ENCODE assay signal across 8 mouse cellular contexts in genomic region chr4:43039609-43040008, GRCm38 (mm10). TPM values are rescaled to one million over a fixed set of nuclear protein-coding genes. Genes with fewer than 3 reads are reported as not detected.
DNase-seq lines count a peak whose midpoint lies in the region; ATAC-seq and TF ChIP-seq lines count a peak whose summit lies in the region.

No protein-coding gene starts in this region.

- 4% methylated on average over 11 of the region's 11 CpGs for WGBS in heart, embryonic 15.5 days
- WGBS in forebrain, embryonic 15.5 days: 2% methylated on average over 11 of the region's 11 CpGs
- WGBS in macrophage (ENCODE audit: missing documents): 11% methylated on average over 11 of the region's 11 CpGs

- H3K36me3 ChIP-seq in heart, embryonic 15.5 days: peaks cover 14% of the 10 kb centered on the region
- no peaks in the 10 kb centered on the region for H3K36me3 ChIP-seq in ES-E14 (ENCODE audit: control insufficient read depth, insufficient read depth, low read length, poor library complexity, severe bottlenecking)
- H3K36me3 ChIP-seq in forebrain, embryonic 15.5 days: peaks cover 22% of the 10 kb centered on the region
- peaks cover 19% of the 10 kb centered on the region for H3K36me3 ChIP-seq in macrophage (ENCODE audit: inconsistent target)

- peaks cover 40% of the 10 kb centered on the region for H3K79me2 ChIP-seq in macrophage (ENCODE audit: inconsistent target)

- peak overlapping the region; percentile 87 for H3K4me3 ChIP-seq in heart, embryonic 15.5 days
- H3K4me3 ChIP-seq in ES-E14 (ENCODE audit: insufficient read depth in 1 of 2, low read depth in 1 of 2, low read length in 2 of 2, poor library complexity in 1 of 2, severe bottlenecking in 1 of 2) (peak overlapping the region; percentile 77 to 81), macrophage (ENCODE audit: inconsistent target) (peak overlapping the region; percentile 78)
- H3K4me3 ChIP-seq in forebrain, embryonic 15.5 days: peak overlapping the region; percentile 81

- H3K4me1 ChIP-seq in heart, embryonic 15.5 days (replicated peaks): peaks cover 37% of the 10 kb centered on the region
- H3K4me1 ChIP-seq in ES-E14 (ENCODE audit: control insufficient read depth in 2 of 2, insufficient read depth in 2 of 2, low read length in 2 of 2, poor library complexity in 1 of 2): peaks cover 5 to 8% of the 10 kb centered on the region in 2 experiments; a peak in 3 of 4 replicates
- H3K4me1 ChIP-seq in forebrain, embryonic 15.5 days: peaks cover 49% of the 10 kb centered on the region

- peak overlapping the region; percentile 95 for H3K4me2 ChIP-seq in heart, embryonic 15.5 days
- H3K4me2 ChIP-seq in forebrain, embryonic 15.5 days (replicated peaks): peak overlapping the region; percentile 71

- H3K9me3 ChIP-seq in heart, embryonic 15.5 days (replicated peaks): no peaks in the 10 kb centered on the region
- no peaks in the 10 kb centered on the region for H3K9me3 ChIP-seq in ES-E14 (ENCODE audit: control insufficient read depth, insufficient read depth, low read depth, low read length)
- no peaks in the 10 kb centered on the region for H3K9me3 ChIP-seq in forebrain, embryonic 15.5 days

- H3K27me3 ChIP-seq in heart, embryonic 15.5 days: no peaks in the 10 kb centered on the region
- H3K27me3 ChIP-seq in forebrain, embryonic 15.5 days: no peaks in the 10 kb centered on the region

- H3K9ac ChIP-seq in heart, embryonic 15.5 days: peak overlapping the region; percentile 83
- peak overlapping the region; percentile 67 for H3K9ac ChIP-seq in ES-E14 (ENCODE audit: insufficient read depth, low read depth, low read length, poor library complexity, severe bottlenecking)
- H3K9ac ChIP-seq in forebrain, embryonic 15.5 days (replicated peaks): peak overlapping the region; percentile 62

- ATAC-seq in heart, embryonic 15.5 days (replicated peaks; ENCODE audit: insufficient number of reproducible peaks, insufficient read depth, low FRiP score, low read depth): peak; percentile 11
- ATAC-seq in forebrain, embryonic 15.5 days (replicated peaks): no peak; the same call in 1 of the 2 replicates

- DNase-seq in heart, adult 11 months: no peak
- DNase-seq in ES-E14 (ENCODE audit: low read depth, low spot score) (no peak), MN1 (ENCODE audit: low spot score) (no peak)
- no peak for DNase-seq in thymus, adult 18-20 months
- no peak for DNase-seq in cerebellum, adult 11-12 months

- in situ Hi-C loops in ES-E14 (cut with MboI; ENCODE audit: low sequenced_read_pairs in 2 of 2, unreplicated experiment in 2 of 2): no loop called here

- peak overlapping the region; percentile 80 for H3K27ac ChIP-seq in heart, embryonic 15.5 days
- H3K27ac ChIP-seq in ES-E14 (ENCODE audit: insufficient read depth, low read depth, low read length, poor library complexity, severe bottlenecking) (no peak overlapping the region), macrophage (peak overlapping the region; percentile 69)
- peak overlapping the region; percentile 78 for H3K27ac ChIP-seq in forebrain, embryonic 15.5 days (replicated peaks)

TF ChIP-seq in ES-E14, 5 proteins besides CTCF, POLR2A, EP300 and RAD21:
- no peak for TF ChIP-seq ZC3H11A (IDR thresholded peaks at IDR 0.05; ENCODE audit: borderline replicate concordance, low read depth, low read length)

RNA-seq across cellular contexts. Expression of gene Fam214b, which starts 6.4 kb away (rescaled TPM):
- 14.1 and 17.3 TPM in 2 replicates for polyA plus RNA-seq in heart, embryonic 15.5 days (2015; fragmentation: Nextera tagmentation; extraction: Ambion mirVana)
- 8.2 and 11.9 TPM in 2 replicates for total RNA-seq in ES-E14 (2012; rRNA removed)
- polyA plus RNA-seq in forebrain, embryonic 15.5 days (2015; fragmentation: Nextera tagmentation; extraction: Ambion mirVana): 44.8 and 45.3 TPM in 2 replicates
- 100 to 1,000 TPM in 19 of 26 experiments, 10 to 100 TPM in 7; 51.3 to 209 (median 126) TPM for total RNA-seq in macrophage (2018; cell fraction: chromatin; rRNA removed)
- total RNA-seq in macrophage (2018; cell fraction: cytosol; rRNA removed): 10 to 100 TPM; 48.3 to 79.6 (median 54.6) TPM
- total RNA-seq in macrophage (2018; cell fraction: nucleus; rRNA removed): 100 to 1,000 TPM in 6 of 26 experiments, 10 to 100 TPM in 20; 50.1 to 117 (median 81.6) TPM
- polyA plus RNA-seq in macrophage (2018): 31.7 to 44.7 TPM (median 36.4 TPM) in 3 replicates

RNA-seq across cellular contexts. Expression of gene Stoml2, which starts 8.1 kb away (rescaled TPM):
- polyA plus RNA-seq in heart, embryonic 15.5 days (2015; fragmentation: Nextera tagmentation; extraction: Ambion mirVana): 189 and 209 TPM in 2 replicates
- total RNA-seq in ES-E14 (2012; rRNA removed): 245 and 279 TPM in 2 replicates
- polyA plus RNA-seq in forebrain, embryonic 15.5 days (2015; fragmentation: Nextera tagmentation; extraction: Ambion mirVana): 259 and 263 TPM in 2 replicates
- total RNA-seq in macrophage (2018; cell fraction: chromatin; rRNA removed): 10 to 100 TPM; 12.1 to 49.8 (median 30.2) TPM
- total RNA-seq in macrophage (2018; cell fraction: cytosol; rRNA removed): 10 to 100 TPM; 23.9 to 43.6 (median 34.7) TPM
- 10 to 100 TPM; 10.9 to 33.0 (median 21.7) TPM for total RNA-seq in macrophage (2018; cell fraction: nucleus; rRNA removed)
- polyA plus RNA-seq in macrophage (2018): 35.0 to 52.0 TPM (median 48.6 TPM) in 3 replicates

RNA-seq across cellular contexts. Expression of gene Pigo, which starts 14.0 kb away (rescaled TPM):
- 15.0 and 15.5 TPM in 2 replicates for polyA plus RNA-seq in heart, embryonic 15.5 days (2015; fragmentation: Nextera tagmentation; extraction: Ambion mirVana)
- 40.9 and 59.1 TPM in 2 replicates for total RNA-seq in ES-E14 (2012; rRNA removed)
- polyA plus RNA-seq in forebrain, embryonic 15.5 days (2015; fragmentation: Nextera tagmentation; extraction: Ambion mirVana): 23.2 and 23.8 TPM in 2 replicates
- 10 to 100 TPM in 21 of 26 experiments, 1 to 10 TPM in 5; 5.2 to 38.0 (median 19.7) TPM for total RNA-seq in macrophage (2018; cell fraction: chromatin; rRNA removed)
- total RNA-seq in macrophage (2018; cell fraction: cytosol; rRNA removed): 1 to 10 TPM; 3.6 to 7.9 (median 5.3) TPM
- total RNA-seq in macrophage (2018; cell fraction: nucleus; rRNA removed): 10 to 100 TPM in 25 of 26 experiments, 1 to 10 TPM in 1; 6.2 to 33.9 (median 18.6) TPM
- 2.5 to 5.6 TPM (median 4.2 TPM) in 3 replicates for polyA plus RNA-seq in macrophage (2018)

RNA-seq across cellular contexts. Expression of gene Unc13b, which starts 19.1 kb away (rescaled TPM):
- 10.1 and 11.8 TPM in 2 replicates for polyA plus RNA-seq in heart, embryonic 15.5 days (2015; fragmentation: Nextera tagmentation; extraction: Ambion mirVana)
- total RNA-seq in ES-E14 (2012; rRNA removed): 13.3 and 19.6 TPM in 2 replicates
- polyA plus RNA-seq in forebrain, embryonic 15.5 days (2015; fragmentation: Nextera tagmentation; extraction: Ambion mirVana): 17.9 and 18.7 TPM in 2 replicates
- total RNA-seq in macrophage (2018; cell fraction: chromatin; rRNA removed): 1 to 10 TPM in 22 of 26 experiments, under 1 TPM in 4; 0.34 to 5.0 (median 1.9) TPM
- under 1 TPM; 0.17 to 0.72 (median 0.33) TPM for total RNA-seq in macrophage (2018; cell fraction: cytosol; rRNA removed)
- total RNA-seq in macrophage (2018; cell fraction: nucleus; rRNA removed): 1 to 10 TPM in 11 of 26 experiments, under 1 TPM in 15; 0.34 to 2.6 (median 0.85) TPM
- 0.18 to 0.37 TPM (median 0.36 TPM) in 3 replicates for polyA plus RNA-seq in macrophage (2018)

RNA-seq across cellular contexts. Expression of gene Fancg, which starts 29.3 kb away (rescaled TPM):
- polyA plus RNA-seq in heart, embryonic 15.5 days (2015; fragmentation: Nextera tagmentation; extraction: Ambion mirVana): 9.8 and 13.5 TPM in 2 replicates
- 13.0 and 16.9 TPM in 2 replicates for total RNA-seq in ES-E14 (2012; rRNA removed)
- polyA plus RNA-seq in forebrain, embryonic 15.5 days (2015; fragmentation: Nextera tagmentation; extraction: Ambion mirVana): 28.1 and 29.9 TPM in 2 replicates
- total RNA-seq in macrophage (2018; cell fraction: chromatin; rRNA removed): 10 to 100 TPM in 19 of 26 experiments, 1 to 10 TPM in 7; 2.5 to 44.7 (median 20.7) TPM
- 10 to 100 TPM in 6 of 26 experiments, 1 to 10 TPM in 20; 5.5 to 11.2 (median 8.3) TPM for total RNA-seq in macrophage (2018; cell fraction: cytosol; rRNA removed)
- total RNA-seq in macrophage (2018; cell fraction: nucleus; rRNA removed): 10 to 100 TPM in 16 of 26 experiments, 1 to 10 TPM in 10; 3.3 to 28.6 (median 18.6) TPM
- 4.6 to 9.0 TPM (median 7.8 TPM) in 3 replicates for polyA plus RNA-seq in macrophage (2018)
